Mouse (Mus musculus) limb, embryonic 14.5 days (tissue): ENCODE measurements around the gene Atp9a. TPM values are rescaled to one million over a fixed set of nuclear protein-coding genes. Genes with fewer than 3 reads are reported as not detected.
A peak's percentile ranks its signal among the peaks of the same experiment; 100 is the strongest.

Source experiments
- ATAC-seq: fragments of 200-750 bp; cut with Nextera tagmentation; 2 replicates; pipeline ENCODE4 v1.8.0; 2017; ENCODE audit warnings: low read depth, moderate number of reproducible peaks, moderate TSS enrichment; ENCODE audit not compliant: low FRiP score
- DNase-seq: peaks from one replicate; pipeline ENCODE4 v3.0.0-alpha.2; 2015; ENCODE audit warnings: low spot score
- H3K27ac ChIP-seq: fragments of 300-500 bp; sonication (generic); replicated peaks from 2 replicates; pipeline ENCODE4 v1.5.1; 2014; ENCODE audit warnings: low read depth, mild to moderate bottlenecking, low read length, moderate library complexity, mixed read lengths
- H3K27me3 ChIP-seq: fragments of 300-500 bp; sonication (generic); 2 replicates; pipeline ENCODE4 v1.6.1; 2014; ENCODE audit warnings: low read length, mixed read lengths; ENCODE audit not compliant: control insufficient read depth, insufficient read depth
- H3K36me3 ChIP-seq: fragments of 300-500 bp; sonication (generic); 2 replicates; pipeline ENCODE4 v1.6.1; 2014; ENCODE audit warnings: mild to moderate bottlenecking, low read length, moderate library complexity, mixed read lengths; ENCODE audit not compliant: control insufficient read depth, insufficient read depth
- H3K4me1 ChIP-seq: fragments of 300-500 bp; sonication (generic); 2 replicates; pipeline ENCODE4 v1.6.1; 2014; ENCODE audit warnings: antibody characterized with exemption, low read length, mixed read lengths; ENCODE audit not compliant: control insufficient read depth, insufficient read depth
- H3K4me2 ChIP-seq: fragments of 300-500 bp; sonication (generic); replicated peaks from 2 replicates; pipeline ENCODE4 v1.6.1; 2014; ENCODE audit warnings: low read depth, mild to moderate bottlenecking, low read length, moderate library complexity; ENCODE audit not compliant: severe bottlenecking
- H3K4me3 ChIP-seq: fragments of 300-500 bp; sonication (generic); replicated peaks from 2 replicates; pipeline ENCODE4 v1.5.1; 2014; ENCODE audit warnings: low read length
- H3K9ac ChIP-seq: fragments of 300-500 bp; sonication (generic); 2 replicates; pipeline ENCODE4 v1.6.1; 2014; ENCODE audit warnings: mild to moderate bottlenecking, low read depth, low read length, moderate library complexity; ENCODE audit not compliant: severe bottlenecking
- H3K9me3 ChIP-seq: fragments of 300-500 bp; sonication (generic); 2 replicates; pipeline ENCODE4 v1.6.1; 2016; ENCODE audit warnings: low read length; ENCODE audit not compliant: control insufficient read depth
- POLR2A ChIP-seq: fragments of 200-500 bp; IDR thresholded peaks from 2 replicates; pipeline ENCODE4 v1.8.0; 2012; ENCODE audit warnings: inconsistent platforms, mild to moderate bottlenecking, moderate library complexity, borderline replicate concordance; ENCODE audit not compliant: insufficient read depth, insufficient read length; ENCODE audit errors: extremely low read depth
- WGBS: fragments of 180-500 bp; shearing (Covaris S2); extraction: QIAGEN DNeasy Blood & Tissue Kit; methylation state at CpG from one replicate; pipeline ENCODE4 v1.1.7; 2014; 5-methylcytosine and 5-hydroxymethylcytosine counted together
- polyA plus RNA-seq, 2 experiments: library from polyadenylated mRNA; depleted of rRNA in 1 of 2; stranded (reverse) in 1 of 2; unstranded in 1 of 2; fragments of >200 nt; fragmentation: Nextera tagmentation in 1 of 2; extraction: Ambion mirVana in 1 of 2; gene quantifications; 2 replicates each; pipeline versions ENCODE4 v1.2.1 to v1.2.3; 2012 to 2014

The Atp9a gene
- polyA plus RNA-seq, 2 experiments, result 28.0 to 53.6 TPM

DNA sequence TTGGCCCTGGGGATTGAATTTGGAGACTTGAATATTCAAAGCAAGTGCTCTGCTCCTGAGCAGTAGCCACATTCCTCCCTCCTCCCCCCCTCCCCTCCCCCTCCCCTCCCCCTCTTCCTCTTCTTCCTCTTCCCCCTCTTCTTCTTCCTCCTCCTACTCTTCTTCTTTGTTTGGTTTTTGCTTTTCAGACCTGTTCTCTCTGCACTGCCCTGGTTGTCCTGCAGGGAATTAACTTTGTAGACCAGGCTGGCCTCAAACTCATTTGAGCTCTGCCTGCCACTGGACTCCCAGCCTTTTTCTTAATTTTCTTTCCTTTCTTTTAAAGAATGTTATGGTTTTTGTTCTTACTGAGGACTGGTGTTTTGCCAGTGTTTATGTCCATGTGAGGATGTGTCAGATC is 35.3 kb upstream of the Atp9a start:
- H3K4me1 ChIP-seq, result no peaks in the 10 kb centered on the region
- H3K36me3 ChIP-seq, result no peaks in the 10 kb centered on the region
- DNase-seq (no peak), ATAC-seq (no peak)
- no peak for TF ChIP-seq POLR2A
- no peak overlapping the region for H3K4me3 ChIP-seq
- no peaks in the 10 kb centered on the region for H3K9me3 ChIP-seq
- H3K4me2 ChIP-seq, result no peak overlapping the region
- H3K27me3 ChIP-seq, result no peaks in the 10 kb centered on the region
- H3K27ac ChIP-seq, result no peak overlapping the region
- no peak overlapping the region for H3K9ac ChIP-seq

DNA sequence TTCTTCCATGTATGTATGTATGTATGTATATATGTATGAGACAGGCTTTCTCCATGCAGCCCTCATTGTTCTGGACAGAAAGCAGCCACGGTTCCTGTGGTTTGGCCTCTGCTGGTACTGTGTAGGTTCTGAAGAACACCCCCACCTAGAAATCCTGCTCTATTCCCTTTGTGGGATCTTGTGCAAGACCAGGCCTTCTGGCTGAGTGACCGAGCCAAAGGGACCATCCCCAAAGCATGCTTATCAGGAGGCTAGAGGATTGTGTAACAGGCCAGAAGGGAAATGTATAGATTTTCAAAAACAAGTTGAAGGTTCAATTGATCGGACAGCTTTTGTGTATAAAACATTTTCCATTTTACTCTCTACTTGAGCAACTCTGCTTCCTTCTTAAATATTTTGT is 34.0 kb upstream of the Atp9a start:
- DNase-seq (no peak), ATAC-seq (no peak)
- Histone ChIP-seq H3K9me3 (no peaks in the 10 kb centered on the region), H3K36me3 (no peaks in the 10 kb centered on the region), H3K27ac (no peak overlapping the region), H3K4me1 (no peaks in the 10 kb centered on the region), H3K27me3 (no peaks in the 10 kb centered on the region), H3K9ac (no peak overlapping the region), H3K4me2 (no peak overlapping the region), H3K4me3 (no peak overlapping the region)
- TF ChIP-seq POLR2A, result no peak
- WGBS, result 89% methylated on average over 3 of the region's 3 CpGs

DNA sequence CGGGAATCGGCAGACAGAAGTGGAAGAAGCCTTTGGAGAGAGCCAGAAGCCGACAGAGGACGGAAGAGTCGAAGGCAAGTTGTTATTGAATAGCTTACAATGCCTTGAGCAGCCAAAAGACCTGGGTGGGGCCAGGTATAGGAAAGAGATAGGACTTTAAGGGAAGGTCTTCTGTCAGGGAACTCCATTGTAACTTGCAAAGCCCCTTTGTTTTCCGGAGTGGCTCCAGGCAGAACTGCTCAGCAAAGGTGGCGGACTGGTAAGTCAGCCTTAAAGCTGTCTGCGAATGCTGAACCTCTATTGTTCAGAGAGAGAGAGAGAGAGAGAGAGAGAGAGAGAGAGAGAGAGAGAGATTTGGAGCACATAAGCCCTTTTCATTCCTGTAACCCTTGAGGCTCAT is 27.1 kb upstream of the Atp9a start:
- H3K9me3 ChIP-seq, result no peaks in the 10 kb centered on the region
- no peak overlapping the region for H3K9ac ChIP-seq
- H3K36me3 ChIP-seq, result no peaks in the 10 kb centered on the region
- H3K27ac ChIP-seq, result no peak overlapping the region
- peaks cover 11% of the 10 kb centered on the region for H3K4me1 ChIP-seq
- DNase-seq (no peak), ATAC-seq (no peak)
- 61% methylated on average over 8 of the region's 8 CpGs for WGBS
- no peak for TF ChIP-seq POLR2A
- H3K4me3 ChIP-seq, result no peak overlapping the region
- H3K4me2 ChIP-seq, result no peak overlapping the region
- peaks cover 54% of the 10 kb centered on the region for H3K27me3 ChIP-seq

- 0 out of 2 replicates have a peak within 1 kb of the TSS, but pooled peaks have one; percentile 28 for H3K9ac ChIP-seq
Measured at GRCm38 (mm10) chr2:168767582-168767981, 25.4 kb upstream of the Atp9a start, which contains the start of gene Sall4. Gene Sall4 (minus strand): TSS chr2:168767943.

DNA sequence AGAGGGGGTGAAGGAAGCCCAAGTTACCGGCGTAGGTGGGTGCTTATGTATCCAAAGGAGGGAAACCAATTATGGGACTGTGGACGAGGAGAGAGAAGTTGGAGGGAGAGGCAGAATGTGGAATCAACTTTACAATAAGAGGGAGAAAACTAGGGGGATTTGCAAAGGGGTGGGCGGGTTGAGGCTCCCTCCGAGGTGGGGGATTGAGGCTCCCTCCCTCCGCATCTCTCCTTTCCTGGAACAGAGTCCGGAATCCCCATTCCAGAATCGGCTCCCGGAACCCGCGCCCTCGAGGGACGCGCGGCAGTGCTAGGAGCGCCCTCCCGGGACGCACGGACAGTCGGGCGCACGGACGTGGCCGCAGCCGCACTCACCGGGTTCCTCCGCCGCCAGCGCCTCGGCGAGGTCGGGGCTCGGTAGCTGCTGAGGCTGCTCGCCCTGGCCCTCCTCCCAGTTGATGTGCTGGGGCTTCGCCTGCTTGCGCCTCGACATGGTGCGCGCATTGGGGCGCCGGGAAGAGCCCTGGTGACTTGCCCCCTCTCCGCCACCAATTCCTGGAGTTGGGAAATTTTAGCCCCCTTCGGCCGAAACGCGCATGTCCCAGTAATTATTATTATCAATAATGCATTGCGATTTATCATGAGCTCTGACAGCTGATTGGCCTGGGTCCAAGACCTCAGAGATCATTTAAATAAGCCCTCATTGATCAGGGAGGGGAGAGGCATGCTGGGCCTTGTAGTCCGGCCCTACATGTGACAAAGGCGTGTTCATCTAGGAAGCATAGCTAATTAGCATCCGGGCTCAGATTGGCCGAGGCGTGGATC is 24.5 kb upstream of the Atp9a start:
- no peak for ATAC-seq
- peaks cover 75% of the 10 kb centered on the region for H3K27me3 ChIP-seq
- H3K36me3 ChIP-seq, result no peaks in the 10 kb centered on the region
- peak overlapping the region; percentile 43 for H3K4me3 ChIP-seq
- under 1% methylated on average over 47 of the region's 52 CpGs for WGBS
- peak overlapping the region; percentile 32; the same call in 1 of the 2 replicates for H3K9ac ChIP-seq
- peaks cover 11% of the 10 kb centered on the region for H3K4me1 ChIP-seq
- peak overlapping the region; percentile 97 for H3K4me2 ChIP-seq
- H3K9me3 ChIP-seq, result no peaks in the 10 kb centered on the region
- no peak for TF ChIP-seq POLR2A
- peak; percentile 32 for DNase-seq
- no peak overlapping the region for H3K27ac ChIP-seq

More at GRCm38 (mm10) chr2:168767582-168767981, 25.4 kb upstream of the Atp9a start, which contains the start of gene Sall4:
- H3K9me3 ChIP-seq, result no peaks in the 10 kb centered on the region
- WGBS, result 13% methylated on average over 10 of the region's 10 CpGs
- TF ChIP-seq POLR2A, result no peak
- ATAC-seq (no peak), DNase-seq (no peak)
- H3K4me3 ChIP-seq, result peak within 1 kb of the TSS; percentile 43
- peaks cover 11% of the 10 kb centered on the region for H3K4me1 ChIP-seq
- H3K4me2 ChIP-seq, result peak within 1 kb of the TSS; percentile 97
- no peak within 1 kb of the TSS for H3K27ac ChIP-seq
- peaks cover 69% of the 10 kb centered on the region for H3K27me3 ChIP-seq
- no peaks in the 10 kb centered on the region for H3K36me3 ChIP-seq
